Mouse (Mus musculus) heart, postnatal 10 days (tissue): ENCODE data around the gene Fam205a4. TPM values are rescaled to one million over a fixed set of nuclear protein-coding genes. Genes with fewer than 3 reads are reported as not detected.
"Not testable (repeated sequence)": the region's sequence is repeated elsewhere in the genome, so short reads cannot be mapped to it uniquely, and the experiment has no call there.

Experiments
- DNase-seq, 2 experiments: peaks; one replicate each; pipeline ENCODE4 v3.0.0; 2021
- intact Hi-C: fragments of 180-260 bp; cut with DNase I; formaldehyde crosslinking; loops from one replicate; pipeline ENCODE4 v1.15.1; 2025
- total RNA-seq, 2 experiments: library from RNA; stranded (reverse); gene quantifications; 2 replicates each; pipeline ENCODE4 v1.2.3; 2021

Fam205a4 gene
- total RNA-seq, result under 1 TPM in 1 of 2 experiments, not detected in 1; 0.07 TPM

DNA sequence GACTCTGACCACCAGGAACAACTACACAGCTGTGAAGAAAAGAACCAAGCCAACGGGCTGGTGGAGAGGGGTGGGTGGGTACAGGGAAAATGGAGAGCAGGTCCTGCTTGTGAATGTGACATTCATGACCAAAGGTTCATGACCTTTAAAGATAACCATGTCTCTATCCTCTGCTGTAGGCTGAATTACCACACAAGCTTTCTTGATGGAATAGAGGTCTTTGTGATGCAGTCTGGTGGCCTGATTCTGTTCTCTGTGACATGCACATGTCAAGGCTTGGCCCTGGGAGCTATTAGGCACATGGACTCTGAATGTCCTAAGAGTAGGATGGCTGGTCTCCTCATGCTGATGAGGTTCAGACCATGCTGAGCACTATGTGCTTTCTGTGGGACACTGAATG, at the start of gene Fam205a4:
Gene Fam205a4, plus strand, starts transcription at position 301 of the 400 bp plus-strand sequence.
- DNase-seq, intact Hi-C loops: not testable (repeated sequence)

DNA sequence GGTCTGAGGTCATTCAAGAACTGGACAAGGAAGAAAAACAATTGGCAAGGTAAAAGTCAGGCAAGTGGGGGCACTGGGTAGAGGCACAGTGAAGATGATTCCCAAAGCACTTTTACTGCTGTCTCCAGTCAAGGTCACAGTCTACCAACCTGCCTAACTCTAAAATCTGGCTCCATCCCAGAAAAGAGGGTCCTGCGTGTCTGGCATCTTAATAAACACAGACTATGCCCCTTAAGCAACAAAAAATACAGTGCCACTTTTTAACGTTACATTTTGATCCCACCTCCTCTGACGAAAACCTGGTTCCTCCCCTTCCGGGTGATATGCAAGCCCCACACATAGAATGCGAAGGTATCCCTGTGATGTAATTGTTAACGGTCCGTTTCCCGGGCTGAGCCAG, 24.6 kb upstream of the Fam205a4 start, which contains the start of gene Gm20878:
Gene Gm20878, plus strand, starts transcription at position 301 of the 400 bp plus-strand sequence.
- intact Hi-C loops, DNase-seq: not testable (repeated sequence)

Other genes starting within 250 kb of the Fam205a4 start
- gene Dctn3, start 242.9 kb upstream of the Fam205a4 start, total RNA-seq, result 10 to 100 TPM; 85.9 to 92.3 TPM
- not detected for gene Arid3c, start 234.9 kb upstream of the Fam205a4 start, total RNA-seq
- gene Galt, start 210.8 kb upstream of the Fam205a4 start, total RNA-seq, result 10 to 100 TPM; 57.7 to 66.1 TPM
- 10 to 100 TPM; 23.8 to 28.6 TPM for gene Sigmar1, start 209.9 kb upstream of the Fam205a4 start, total RNA-seq
- gene Ccl27a, start 191.8 kb upstream of the Fam205a4 start, total RNA-seq, result 10 to 100 TPM; 23.1 to 24.3 TPM
- not detected for gene Gm21541, start 62.4 kb upstream of the Fam205a4 start, total RNA-seq
- under 1 TPM; 0.45 to 0.69 TPM for gene Gm20878, start 24.5 kb upstream of the Fam205a4 start, total RNA-seq
- not detected for gene Gm21093, start 68.7 kb downstream of the Fam205a4 start, total RNA-seq
- gene Gm3893, start 125.1 kb downstream of the Fam205a4 start, total RNA-seq, result not detected
- 10 to 100 TPM; 11.9 to 12.6 TPM for gene Gm13304, start 148.8 kb downstream of the Fam205a4 start, total RNA-seq
- gene Gm13306, start 187.4 kb downstream of the Fam205a4 start, total RNA-seq, result not detected
- not detected for gene Gm13305, start 202.5 kb downstream of the Fam205a4 start, total RNA-seq